Mouse (Mus musculus) cerebellum, postnatal 36 days (tissue): ENCODE data around the gene Gnl2.

Experiments
- DNase-seq, 2 experiments: peaks; one replicate each; pipeline ENCODE4 v3.0.0; 2021 to 2022; ENCODE audit warnings: mixed read lengths in 2 of 2

The Gnl2 gene

DNA sequence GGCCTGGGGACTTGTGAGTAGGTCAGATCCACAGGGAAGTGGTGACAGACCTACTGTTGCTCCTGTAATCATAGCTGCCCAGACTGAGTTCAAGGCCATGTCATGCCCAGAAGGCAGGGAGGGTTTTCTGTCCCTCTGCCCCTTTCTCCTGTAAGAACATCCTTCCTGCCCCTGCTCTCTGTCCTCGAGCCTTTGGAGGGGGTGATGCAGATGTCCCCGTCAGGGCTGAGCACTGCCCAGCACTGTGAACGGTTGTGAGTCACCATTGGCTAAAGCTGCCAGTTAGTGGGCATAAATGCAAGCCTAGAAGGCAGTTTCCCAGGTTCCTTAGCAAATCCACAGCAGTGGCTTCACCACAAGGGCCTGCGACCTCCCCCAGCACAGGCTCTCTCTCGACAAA, 76.6 kb downstream of the Gnl2 start:
- DNase-seq: no peak

DNA sequence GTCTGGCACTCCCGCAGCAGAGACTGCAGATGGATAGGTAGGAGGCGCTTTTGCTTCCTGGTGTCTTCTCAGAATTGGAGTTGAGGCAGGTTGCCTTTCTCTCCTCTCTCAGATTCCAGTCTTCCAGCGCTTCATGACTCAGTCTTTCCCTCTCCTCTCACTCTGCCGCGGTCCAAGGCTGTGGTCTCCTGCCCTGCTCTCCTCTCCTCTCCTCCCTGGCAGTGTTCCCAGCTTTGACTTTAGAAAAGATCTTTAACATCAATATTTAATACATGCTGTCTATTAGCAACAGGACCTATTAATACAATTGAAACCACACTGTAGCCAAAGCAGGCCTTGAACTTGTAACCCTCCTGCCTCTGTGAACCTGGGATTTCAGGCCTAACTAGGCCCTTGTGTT, 79.7 kb downstream of the Gnl2 start:
- DNase-seq: no peak

DNA sequence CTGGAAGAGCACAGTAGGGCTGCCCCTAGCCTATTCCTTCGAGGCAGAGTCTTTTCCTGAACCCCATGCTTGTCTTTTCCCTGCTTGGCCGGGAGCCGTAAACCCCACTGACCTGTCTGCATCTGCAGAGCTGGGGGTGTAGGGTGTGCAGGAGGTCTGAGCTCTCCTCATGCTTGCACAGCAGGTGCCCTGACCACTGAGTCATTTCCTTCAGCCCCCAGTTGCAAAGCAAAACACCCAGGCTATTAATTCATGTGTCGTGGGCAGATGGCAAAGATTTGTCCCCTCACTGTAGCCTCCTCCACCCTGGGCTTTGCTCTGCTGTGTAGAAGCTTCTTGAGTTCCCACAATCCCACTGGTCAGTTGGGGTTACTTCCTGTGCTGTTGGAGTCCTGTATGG, 81.0 kb downstream of the Gnl2 start:
- no peak for DNase-seq

DNA sequence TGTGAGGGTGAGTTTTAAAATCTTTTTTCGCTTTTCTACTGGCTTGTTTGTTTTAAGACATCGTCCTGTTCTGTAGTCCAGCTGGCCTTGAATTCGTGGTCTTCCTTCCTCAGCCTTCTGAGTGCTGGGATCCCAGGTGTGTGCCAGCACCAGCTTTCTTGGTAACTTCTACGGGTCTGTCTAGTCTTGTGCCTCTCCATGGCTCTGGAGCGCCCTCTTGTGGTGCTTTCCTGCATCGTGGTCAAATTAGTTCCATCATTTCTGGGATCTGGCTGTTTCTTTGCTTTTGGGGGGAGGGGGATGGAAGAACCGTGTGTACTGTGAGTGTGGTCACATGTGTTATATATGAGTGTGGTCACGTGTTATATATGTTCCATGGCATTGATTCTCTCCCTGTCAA, 83.1 kb downstream of the Gnl2 start:
- peak; percentile 82 to 83 for DNase-seq

DNA sequence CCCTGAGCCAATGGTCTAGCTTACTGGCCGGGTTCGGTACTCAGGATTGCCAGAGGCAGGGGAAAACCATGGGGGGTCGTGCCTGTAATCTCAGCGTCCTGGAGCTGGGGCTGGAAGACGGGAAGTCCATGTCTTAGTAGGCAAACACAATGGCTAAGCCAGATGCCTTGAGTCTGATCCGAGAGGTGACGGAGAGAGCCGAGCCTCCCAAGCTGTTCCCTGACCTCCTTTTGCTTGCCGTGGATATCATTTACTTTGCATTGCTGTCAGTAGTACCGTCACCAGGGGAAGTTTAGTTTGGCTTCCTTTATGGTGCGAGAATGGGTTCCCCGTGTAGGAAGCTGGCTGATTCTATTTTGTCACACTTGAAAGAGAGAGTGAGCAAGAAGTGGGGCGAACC, 84.9 kb downstream of the Gnl2 start:
- DNase-seq: no peak
